Mouse (Mus musculus): ENCODE data around the gene Tmem102.

DNA sequence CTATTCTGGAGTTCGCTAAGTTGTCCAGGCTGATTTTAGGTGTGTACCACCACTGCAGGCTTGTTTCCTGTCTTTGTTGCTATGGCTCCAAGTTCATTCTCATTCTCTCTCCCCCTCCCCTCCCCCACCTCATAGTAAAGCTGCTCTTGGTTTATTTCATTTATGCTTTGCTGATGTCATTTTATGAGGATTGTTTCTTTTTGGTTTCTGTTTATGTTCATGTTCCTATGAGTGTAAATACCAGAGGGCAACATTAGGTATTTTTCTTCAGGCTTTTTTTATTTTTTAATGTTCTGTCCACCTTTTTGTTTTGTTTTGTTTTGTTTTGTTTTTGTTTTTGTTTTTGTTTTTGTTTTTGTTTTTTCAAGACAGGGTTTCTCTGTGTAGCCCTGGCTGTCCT, 43.6 kb downstream of the Tmem102 start, which contains the start of gene Slc35g3:
- TF ChIP-seq EP300 (IDR thresholded peaks at IDR 0.05; ENCODE audit: insufficient read depth, low read depth, low read length) = no peak
- no peak for TF ChIP-seq CTCF (IDR thresholded peaks at IDR 0.05; ENCODE audit: low read depth, low read length)
